Mouse (Mus musculus): ENCODE measurements around the gene Nedd4.
"Not testable (repeated sequence)": the region's sequence is repeated elsewhere in the genome, so short reads cannot be mapped to it uniquely, and the experiment has no call there.

Gene Nedd4

DNA sequence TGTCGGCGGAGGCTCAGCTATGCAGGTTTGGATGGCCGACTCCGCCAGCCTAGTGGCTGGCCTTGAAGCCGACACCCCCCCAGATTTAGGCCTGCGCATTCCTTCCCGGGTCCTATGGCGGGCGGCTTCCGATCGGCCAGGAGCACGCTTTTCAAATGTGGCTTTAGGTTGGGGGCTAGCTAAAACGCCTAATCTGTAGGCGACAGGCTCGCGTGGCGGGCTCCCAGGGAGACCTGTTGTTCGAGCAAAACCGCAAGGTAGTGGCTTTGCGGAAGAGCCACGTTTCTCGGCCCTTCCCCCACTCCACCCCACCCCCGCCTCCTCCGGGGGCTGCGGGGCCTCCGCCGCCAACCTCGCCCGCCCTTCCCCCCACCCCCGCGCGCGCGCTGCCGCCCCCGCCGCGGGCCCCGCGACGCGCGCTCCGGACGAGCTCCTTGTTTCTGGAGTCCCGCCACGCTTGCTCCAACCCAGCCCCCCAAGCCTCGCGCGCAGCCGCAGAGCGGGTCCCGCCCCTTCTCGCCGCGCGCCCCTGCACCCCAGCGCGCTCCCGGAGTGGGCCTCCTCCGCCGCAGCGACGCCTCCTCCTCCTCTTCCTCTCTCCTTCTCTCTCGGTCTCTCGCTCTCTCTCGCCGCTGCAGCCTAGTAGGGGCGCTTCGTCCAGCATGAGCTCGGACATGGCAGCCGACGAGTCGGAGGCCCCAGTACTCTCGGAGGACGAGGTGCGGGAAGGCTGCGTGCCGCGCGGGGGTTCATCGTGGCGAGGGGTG is at the start of gene Nedd4:
TSS of gene Nedd4 (plus strand) at position 452 of the 767 bp plus-strand sequence.
- DNase-seq (ENCODE audit: low spot score in 2 of 2): peak; percentile 77 to 83

DNA sequence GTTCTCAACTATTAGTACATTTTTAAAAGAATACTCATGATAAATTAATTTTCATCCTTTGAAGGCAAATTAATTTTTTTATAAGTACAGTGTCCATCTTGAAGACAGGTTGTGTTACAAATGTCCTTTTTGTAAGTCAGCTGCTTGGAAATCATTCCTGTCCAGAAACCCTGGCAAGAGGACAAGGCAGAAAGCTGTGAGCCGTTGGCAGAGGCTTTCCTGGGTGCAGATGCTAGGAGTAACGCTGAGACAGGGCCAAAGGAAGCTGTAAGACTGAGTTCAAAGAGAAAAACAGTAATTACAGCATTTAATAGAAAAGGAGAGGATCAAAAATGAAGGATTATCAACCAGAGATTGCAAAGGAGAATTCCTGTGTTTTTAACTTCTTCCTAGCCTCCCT is 48.3 kb upstream of the Nedd4 start:
- DNase-seq (ENCODE audit: low spot score in 2 of 2): no peak

DNA sequence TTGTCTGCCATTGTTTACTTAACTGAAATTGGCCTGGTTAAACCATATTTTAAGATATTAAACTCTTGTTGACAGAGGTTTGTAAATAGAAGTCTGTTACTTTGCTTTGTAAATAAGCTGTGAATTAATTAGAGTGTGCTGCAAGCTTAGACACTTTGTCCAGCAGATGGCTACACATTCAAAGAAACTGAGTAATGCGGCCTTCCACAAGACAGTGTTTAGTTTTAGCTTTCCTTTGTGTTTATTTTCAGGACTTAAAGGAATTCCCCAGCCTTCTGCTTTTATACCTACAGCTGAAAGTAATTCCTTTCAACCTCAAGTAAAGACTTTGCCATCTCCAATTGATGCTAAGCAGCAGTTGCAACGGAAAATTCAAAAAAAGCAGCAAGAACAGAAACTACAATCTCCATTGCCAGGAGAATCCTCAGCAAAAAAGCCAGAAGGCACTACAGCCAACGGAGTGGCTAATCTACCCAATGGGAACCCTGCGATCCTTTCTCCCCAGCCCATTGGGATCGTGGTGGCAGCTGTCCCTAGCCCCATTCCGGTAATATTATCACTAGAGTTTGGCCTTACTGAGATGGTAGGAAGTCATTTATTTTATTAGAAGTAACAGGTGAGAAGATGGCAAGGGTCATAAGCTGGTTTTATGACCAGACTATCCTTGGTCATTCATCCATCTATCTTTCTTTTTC is 47.2 kb upstream of the Nedd4 start:
- no peak for DNase-seq (ENCODE audit: low spot score in 2 of 2)

DNA sequence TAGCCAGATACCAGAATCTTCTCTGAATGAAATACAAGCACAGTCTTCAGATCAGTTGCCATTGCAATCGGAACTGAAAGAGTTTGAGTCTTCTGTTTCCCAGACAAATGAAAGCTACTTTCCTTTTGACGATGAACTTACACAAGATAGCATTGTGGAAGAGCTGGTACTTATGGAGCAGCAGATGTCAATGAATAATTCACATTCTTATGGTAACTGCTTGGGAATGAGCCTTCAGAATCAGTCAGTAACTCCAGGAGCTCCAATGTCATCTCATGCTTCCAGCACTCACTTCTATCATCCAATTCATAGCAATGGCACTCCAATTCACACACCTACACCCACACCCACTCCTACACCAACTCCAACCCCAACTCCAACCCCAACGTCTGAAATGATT is 44.1 kb upstream of the Nedd4 start:
- DNase-seq (ENCODE audit: low spot score in 2 of 2): no peak

DNA sequence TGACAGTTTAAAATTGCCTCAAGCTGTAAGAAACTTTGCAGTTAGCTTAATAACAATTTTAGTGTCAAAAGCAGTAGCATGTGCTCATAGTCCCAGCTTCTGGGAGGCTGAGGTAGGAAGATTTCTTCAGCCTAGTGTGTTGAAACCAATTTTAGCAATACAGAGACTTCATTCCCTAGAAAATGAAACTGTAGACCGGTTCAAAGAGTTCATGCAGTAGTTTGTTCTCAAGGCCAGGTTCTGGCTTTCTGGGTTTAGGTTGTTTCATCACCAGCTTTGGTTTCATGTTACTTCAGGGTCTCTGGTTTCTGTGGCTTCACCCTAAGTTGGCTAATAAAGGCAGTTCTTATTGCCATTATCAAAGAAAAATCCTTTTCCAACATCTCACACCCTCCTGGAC is 38.5 kb upstream of the Nedd4 start:
- no peak for DNase-seq (ENCODE audit: low spot score in 2 of 2)

DNA sequence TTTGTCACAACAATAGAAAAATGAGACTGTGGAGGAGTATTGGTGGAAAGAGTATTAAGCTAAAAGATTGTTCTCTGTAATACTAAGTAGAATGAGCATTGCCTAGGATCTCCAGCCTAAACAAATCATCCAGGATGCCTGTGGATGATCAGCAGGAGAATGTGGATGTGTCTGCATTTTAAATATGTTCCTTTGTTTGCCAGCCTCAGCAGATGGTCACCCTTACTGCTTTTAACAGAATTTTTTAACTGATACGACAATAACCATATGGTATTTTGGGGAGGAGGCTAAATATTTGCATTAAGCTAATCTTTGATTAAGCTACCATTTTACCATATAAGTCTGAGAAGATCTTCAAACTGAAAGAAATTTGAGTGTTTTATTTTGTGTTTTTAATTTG is 34.5 kb upstream of the Nedd4 start:
- DNase-seq (ENCODE audit: low spot score in 2 of 2): no peak

DNA sequence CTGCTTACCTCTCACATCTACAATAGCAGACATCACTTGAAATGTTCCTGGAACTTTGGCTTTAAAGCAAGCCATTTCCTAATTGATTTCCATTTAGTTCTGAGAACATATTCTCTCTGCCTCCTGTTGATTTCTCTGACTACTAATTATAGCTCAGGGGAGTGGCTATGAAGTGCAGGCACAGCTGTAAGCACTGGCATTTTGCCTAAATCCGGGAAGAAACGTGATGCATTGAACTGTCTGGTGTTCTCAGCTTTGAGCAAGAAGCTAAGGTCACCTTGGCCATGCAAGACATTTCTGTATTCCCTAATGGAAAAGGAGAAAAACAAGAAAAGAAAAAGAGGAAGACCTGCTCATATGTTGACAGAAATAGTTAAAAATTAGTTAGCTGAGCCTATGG is 33.6 kb upstream of the Nedd4 start:
- DNase-seq (ENCODE audit: low spot score in 2 of 2): no peak

DNA sequence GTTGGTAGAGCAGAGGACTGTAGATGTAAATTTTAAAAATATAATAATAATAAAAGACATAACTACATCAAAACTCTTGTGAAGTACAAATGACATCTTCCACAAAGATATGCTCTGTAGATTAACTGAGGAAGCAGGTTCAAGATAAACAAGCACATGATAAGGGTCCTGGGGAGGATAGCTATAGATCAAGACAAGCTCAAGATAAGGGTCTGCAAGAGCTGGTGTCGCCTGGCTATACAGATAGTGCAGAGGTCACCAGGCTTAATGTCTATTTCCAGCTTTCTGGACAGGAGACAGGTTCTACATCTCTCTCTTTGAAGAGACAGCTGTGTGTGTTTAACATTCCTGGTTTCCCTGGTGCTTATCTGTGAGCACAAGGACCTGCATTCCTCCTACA is 29.9 kb upstream of the Nedd4 start:
- DNase-seq (ENCODE audit: low spot score in 2 of 2): no peak

DNA sequence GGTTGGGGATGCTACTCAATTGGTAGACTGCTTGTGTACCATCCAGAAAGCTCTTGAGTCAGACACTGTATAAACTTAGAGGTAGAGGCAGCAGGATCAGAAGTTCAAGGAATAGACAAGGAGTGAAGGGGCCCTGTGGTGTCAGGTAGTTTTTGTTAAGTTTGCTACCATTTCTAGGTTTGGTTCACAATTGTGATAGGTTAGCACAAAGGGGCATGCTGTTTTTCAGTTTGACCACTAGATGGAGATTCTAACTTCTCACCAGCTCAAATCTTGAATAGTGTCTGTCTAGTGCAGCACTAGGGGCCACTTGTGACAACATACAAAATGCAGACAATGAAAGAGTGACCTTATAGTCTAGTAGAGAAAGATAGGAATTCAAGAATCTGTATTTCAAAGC is 27.0 kb upstream of the Nedd4 start:
- DNase-seq (ENCODE audit: low spot score in 2 of 2): no peak

DNA sequence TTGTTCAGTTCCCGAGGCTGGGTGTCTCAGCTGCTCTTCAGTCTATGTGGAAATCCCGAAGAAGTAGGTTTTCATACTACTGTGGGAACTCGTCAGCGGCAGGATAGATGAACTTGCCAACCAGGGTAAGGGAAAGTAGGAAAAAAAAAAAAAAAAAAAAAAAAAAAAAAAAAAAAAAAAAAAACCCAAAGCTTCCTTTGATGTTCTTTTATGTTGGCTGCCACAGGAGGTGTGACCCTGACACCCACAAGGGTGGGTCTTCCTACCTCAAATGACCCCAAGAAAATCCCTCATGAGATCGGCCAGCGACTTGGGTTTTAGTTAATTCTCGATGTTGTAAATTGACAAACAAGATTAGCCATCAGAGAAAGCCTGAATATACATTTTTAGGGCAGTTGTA is 25.6 kb upstream of the Nedd4 start:
- DNase-seq (ENCODE audit: low spot score in 2 of 2): no peak

DNA sequence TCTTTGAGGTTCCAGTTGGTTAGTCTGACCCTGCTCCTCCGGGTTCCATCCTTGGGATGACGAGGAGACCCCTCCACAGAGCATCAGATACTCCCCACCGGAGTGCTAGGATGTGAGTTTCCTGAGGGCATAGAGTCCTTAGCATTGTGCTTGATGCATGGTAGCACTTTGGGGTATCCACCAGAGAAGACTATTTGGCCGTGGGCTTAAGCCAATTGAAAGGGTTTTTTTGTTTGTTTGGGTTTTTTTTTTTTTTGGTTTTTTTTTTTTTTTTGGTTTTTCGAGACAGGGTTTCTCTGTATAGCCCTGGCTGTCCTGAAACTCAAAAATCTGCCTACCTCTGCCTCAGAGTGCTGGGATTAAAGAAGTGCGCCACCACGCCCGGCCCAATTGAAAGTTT is 24.9 kb upstream of the Nedd4 start:
- no peak for DNase-seq (ENCODE audit: low spot score in 2 of 2)

DNA sequence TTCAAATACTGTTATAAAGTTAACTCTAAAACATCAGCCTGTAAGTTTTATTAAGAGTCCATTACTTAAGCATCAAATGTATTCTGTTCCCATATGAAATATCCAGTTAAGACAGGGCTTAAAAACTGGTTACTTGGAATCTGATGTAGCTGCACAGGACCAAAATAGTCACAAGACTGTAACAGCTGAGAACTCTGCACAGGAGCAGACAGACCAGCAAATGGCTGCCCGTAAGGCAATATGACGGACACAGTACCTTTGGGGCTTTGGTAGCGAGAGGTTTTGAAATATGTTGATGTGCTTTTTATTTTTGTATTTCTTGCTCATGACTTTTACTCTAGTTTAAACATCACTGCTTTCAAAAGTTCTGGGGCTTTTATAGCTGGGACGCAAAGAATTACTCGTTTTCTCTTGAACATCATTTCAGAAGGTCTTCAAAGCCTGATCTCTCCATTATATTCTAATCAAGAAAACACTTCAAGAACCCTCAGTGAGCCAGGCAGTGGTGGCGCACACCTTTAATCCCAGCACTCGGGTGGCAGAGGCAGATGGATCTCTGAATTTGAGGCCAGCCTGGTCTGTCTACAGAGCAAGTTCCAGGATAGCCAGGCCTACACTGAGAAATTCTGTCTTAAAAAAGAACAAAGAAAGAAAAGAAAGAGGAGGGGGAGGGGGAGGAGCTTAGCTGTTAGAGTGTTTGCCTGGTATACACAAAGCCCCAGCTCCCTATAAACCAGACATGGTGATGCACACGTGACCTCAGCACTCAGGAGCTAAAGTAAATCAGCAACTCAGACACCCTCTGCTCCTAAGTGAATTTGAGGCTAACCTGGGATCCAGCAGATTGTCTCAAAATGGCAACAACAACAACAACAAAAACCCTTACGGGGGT is 22.9 kb upstream of the Nedd4 start:
- no peak for DNase-seq (ENCODE audit: low spot score in 2 of 2)

DNA sequence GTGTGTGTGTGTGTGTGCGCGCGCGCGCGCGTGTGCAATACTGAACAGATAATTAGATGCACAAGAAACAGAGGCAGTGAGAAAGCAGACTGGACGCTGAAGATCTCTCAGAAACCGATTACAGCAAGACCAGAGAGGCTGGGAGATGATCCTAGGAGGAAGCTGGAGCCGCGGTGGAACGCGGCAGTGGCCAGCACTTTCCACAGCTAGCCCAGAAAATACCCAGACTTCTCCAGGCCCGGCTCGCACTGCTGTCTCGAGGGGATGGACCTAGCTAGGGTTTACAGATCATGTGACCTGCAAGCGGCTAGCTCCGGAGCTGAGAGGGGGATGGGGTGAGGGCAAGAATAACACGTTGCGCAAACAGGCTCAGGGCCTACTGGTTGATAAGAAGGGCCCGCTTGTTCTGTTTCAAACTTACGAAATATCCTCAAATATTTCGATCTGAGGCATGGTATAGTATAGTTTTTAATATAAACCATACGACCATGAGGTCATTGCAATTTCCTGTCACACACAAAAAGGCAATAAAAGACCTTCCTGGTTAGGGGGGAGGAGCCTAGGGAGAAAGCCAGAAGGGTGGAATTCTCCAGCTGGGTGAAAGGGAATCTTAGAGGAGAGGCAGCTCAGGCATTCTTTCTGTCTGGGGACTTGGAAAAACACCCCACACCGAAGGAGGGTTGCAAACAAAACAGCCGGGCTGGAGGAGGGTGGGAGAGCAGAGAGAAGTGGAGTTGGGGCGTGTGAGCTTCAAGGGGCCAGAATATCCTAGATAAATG is 22.1 kb upstream of the Nedd4 start:
- DNase-seq (ENCODE audit: low spot score in 2 of 2): peak; percentile 28 to 50

DNA sequence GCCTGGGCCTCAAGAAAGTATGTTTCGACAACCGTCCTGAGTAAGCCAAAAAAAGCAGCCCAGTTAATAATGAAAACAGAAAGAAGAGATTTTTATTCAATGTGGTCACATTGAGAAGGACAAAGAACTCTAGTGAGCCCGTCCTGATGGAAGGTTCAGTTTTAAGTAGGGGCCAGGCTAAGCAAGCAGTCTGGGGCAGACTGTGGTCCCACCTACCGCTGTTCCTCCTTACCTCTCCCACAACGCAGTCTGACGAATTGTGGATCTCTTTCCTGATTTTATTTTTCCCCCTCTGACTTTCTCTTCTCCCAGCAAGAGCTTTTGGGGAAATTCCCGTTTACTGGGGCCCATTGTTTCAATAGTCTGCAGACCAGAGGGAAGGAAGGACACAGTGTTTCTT is 21.5 kb upstream of the Nedd4 start:
- DNase-seq (ENCODE audit: low spot score in 2 of 2): no peak

DNA sequence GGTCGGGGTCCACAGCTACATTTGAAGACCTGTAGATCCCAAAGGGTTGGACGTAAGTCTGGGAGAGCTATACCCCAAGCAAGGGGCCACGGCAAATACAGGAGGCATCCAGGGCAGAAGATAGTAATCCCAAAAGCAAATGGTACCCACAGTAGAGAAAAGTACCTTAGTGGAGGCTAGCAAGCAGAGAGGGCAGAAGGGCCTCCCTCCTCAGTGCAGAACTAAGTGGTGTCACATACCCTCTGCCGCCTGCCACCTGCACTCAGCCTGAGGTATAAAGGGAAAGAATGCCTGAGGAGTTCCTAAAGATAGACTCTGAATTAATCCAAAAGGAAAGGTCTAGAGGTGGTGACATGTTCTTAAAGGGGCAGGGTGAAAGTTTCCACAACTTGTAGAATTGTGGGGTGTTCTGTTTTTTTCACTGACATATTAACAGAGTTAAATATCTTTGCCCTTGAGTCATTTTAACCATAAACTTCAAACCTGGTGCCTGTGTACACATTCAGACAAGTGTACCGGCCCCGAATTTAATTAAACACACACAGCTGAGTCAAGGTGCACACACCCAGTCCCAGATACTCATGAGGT is 21.0 kb upstream of the Nedd4 start:
- no peak for DNase-seq (ENCODE audit: low spot score in 2 of 2)

DNA sequence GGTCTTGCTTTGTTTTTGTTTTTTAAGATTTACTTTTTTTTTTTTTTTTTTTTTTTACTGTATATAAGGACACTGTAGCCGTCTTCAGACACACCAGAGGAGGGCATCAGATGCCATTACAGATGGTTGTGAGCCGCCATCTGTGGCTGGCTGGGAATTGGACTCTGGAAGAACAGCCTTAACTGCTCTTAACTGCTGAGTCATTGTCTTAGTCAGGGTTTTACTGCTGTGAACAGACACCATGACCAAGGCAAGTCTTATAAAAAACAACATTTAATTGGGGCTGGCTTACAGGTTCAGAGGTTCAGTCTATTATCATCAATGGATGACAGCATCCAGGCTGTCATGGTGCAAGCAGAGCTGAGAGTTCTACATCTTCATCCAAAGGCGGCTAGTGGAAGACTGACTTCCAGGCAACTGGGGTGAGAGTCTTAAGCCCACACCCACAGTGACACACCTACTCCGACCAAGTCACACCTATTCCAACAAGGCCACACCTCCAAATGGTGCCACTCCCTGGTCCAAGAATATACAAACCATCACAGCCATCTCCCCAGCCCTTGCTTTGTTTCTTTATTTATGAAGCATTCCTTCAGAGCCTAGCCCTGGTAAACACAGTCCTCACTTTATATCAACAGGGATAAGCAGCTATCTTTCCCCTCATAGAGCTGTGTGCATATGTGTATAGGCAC is 19.2 kb upstream of the Nedd4 start:
- not testable (repeated sequence) for DNase-seq (ENCODE audit: low spot score in 2 of 2)

DNA sequence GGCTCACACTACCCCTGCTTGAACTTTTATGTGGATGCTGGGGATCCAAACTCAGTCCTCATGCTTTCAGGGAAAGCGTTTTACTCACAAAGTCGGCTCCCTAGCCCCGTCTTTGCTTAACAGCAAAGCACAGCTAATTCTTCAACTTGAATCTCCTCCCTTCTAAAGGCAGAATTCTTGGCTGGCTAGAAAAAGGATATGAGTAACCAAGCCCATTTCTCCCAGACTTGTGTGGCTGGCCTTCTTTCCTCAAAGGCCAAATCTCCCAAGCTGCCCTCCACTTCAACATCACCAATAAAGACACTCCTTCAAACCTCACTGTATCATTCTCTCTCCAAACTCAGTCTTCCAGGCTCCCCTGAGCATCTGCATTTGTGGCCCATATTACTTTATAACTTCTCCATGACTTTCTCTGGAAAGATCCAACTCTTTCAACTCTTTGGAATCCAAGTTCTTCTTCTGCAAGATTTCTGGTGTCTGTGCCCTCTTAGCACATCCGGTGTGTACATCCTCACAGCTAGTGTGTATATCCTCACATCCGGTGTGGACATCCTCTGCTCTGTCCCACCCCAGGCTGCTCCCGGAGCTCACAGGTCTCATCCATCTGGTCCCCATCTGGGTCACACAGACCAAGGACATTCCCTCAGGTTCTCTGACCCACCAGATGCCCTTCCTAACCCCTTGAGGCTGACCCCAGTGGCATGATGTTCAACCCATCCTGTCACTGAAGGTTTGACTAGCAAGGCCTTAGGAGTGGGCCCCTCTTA is 18.3 kb upstream of the Nedd4 start:
- DNase-seq (ENCODE audit: low spot score in 2 of 2): no peak

DNA sequence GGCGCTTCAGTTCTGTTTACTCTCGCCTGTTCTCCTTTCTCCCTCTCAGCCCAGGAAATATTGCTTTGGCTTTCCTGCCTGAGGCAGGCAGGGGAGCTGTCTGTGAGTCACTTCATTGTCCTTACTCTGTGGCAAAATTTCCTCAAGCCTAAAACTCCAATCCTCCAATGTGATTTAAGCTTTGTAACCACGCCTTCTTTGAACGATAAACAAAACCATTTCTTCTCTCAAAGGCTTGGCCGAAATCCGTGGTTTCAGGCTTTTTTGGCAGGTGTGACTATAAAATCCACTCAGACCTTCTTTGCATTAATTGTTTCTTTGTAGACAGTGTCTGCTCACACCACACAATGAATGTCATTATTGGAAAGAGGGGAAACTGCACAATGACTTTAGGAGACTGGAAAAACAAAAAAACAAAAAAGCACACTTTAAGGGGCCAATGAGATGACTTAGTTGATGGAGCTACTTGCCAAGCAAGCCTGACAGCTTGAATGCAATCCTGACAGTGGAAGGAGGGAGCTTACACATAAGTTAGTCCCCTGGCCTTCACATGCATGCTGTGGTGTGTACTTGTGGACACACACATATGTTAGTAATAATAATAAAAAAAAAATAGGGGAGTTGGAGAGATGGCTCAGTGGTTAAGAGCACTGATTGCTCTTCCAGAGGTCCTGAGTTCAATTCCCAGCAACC is 17.6 kb upstream of the Nedd4 start:
- DNase-seq (ENCODE audit: low spot score in 2 of 2): no peak

DNA sequence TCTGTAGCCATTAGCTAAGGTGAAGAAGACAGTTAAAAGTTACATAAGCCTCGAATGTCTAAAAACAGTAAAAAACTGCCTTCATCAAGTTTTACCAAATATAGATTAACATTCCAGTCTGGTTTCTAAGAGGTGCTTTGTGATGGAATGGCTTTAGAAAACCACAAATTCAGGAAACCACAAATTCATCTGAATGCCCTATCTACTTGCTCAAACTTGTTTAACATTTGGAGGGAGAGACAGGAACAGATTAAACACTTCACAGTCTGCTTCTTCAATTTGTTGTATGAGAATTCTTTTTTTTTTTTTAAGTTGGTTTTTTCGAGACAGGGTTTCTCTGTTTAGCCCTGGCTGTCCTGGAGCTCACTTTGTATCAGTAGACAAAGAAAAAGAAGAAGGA is 12.4 kb upstream of the Nedd4 start:
- DNase-seq (ENCODE audit: low spot score in 2 of 2): no peak

Measured in spleen, postnatal 14 days (tissue).